Mouse (Mus musculus) CH12.LX (cell line): ENCODE measurements around the gene Pde1a. TPM values are rescaled to one million over a fixed set of nuclear protein-coding genes. Genes with fewer than 3 reads are reported as not detected.

ENCODE experiments used
- DNase-seq: peaks from one replicate; pipeline ENCODE4 v3.0.0-alpha.2; 2013; ENCODE audit errors: extremely low read depth
- H3K27ac ChIP-seq: 2 replicates; pipeline ENCODE4 v1.5.1; 2012; ENCODE audit warnings: low read depth, mild to moderate bottlenecking, control low read depth, moderate library complexity; ENCODE audit not compliant: insufficient read depth
- H3K27me3 ChIP-seq: replicated peaks from 2 replicates; pipeline ENCODE3; 2012; ENCODE audit warnings: inconsistent platforms
- H3K36me3 ChIP-seq, 2 experiments: replicated peaks in 1 of 2; 2 replicates each; pipeline versions ENCODE3 to v1.6.1; 2012; ENCODE audit warnings: inconsistent platforms in 1 of 2, low read length in 1 of 2, mild to moderate bottlenecking in 1 of 2, mixed read lengths in 1 of 2, moderate library complexity in 1 of 2; ENCODE audit not compliant: control insufficient read depth in 1 of 2, insufficient read depth in 1 of 2
- H3K4me1 ChIP-seq, 2 experiments: 2 replicates each; pipeline ENCODE4 v1.6.1; 2012; ENCODE audit warnings: inconsistent platforms in 1 of 2, moderate library complexity in 1 of 2; ENCODE audit not compliant: insufficient read depth in 2 of 2, control insufficient read depth in 1 of 2
- H3K4me2 ChIP-seq: 2 replicates; pipeline ENCODE4 v1.6.1; 2012; ENCODE audit warnings: low read depth, mild to moderate bottlenecking, control low read depth; ENCODE audit not compliant: poor library complexity, insufficient read depth, severe bottlenecking
- H3K4me3 ChIP-seq, 3 experiments: fragments of 150-350 bp in 1 of 3; sonication (generic) in 1 of 3; replicated peaks in 1 of 3; 2 replicates each; pipeline versions ENCODE3 to v1.5.1; 2011 to 2012; ENCODE audit warnings: low read depth in 2 of 3, low read length in 2 of 3, mild to moderate bottlenecking in 2 of 3, moderate library complexity in 2 of 3, control low read depth in 1 of 3, improper control_type of control experiment in 1 of 3, inconsistent platforms in 1 of 3, mixed read lengths in 1 of 3; ENCODE audit not compliant: poor library complexity in 1 of 3
- H3K79me2 ChIP-seq: replicated peaks from 2 replicates; pipeline ENCODE4 v1.6.1; 2012; ENCODE audit warnings: mild to moderate bottlenecking, moderate library complexity; ENCODE audit not compliant: control insufficient read depth, poor library complexity, insufficient read depth, severe bottlenecking; ENCODE audit errors: extremely low read depth
- H3K9ac ChIP-seq: 2 replicates; pipeline ENCODE4 v1.6.1; 2012; ENCODE audit warnings: low read depth, mild to moderate bottlenecking, control low read depth, moderate library complexity; ENCODE audit not compliant: insufficient read depth
- H3K9me3 ChIP-seq: replicated peaks from 2 replicates; pipeline ENCODE3; 2012; ENCODE audit warnings: low read length, inconsistent platforms, mixed read lengths
- BHLHE40 ChIP-seq: IDR thresholded peaks from 2 replicates; pipeline ENCODE4 v1.6.1; 2011; ENCODE audit warnings: mild to moderate bottlenecking, low read depth, low read length, improper control_type of control experiment
- CTCF ChIP-seq, 2 experiments: IDR thresholded peaks in 1 of 2; conservative IDR thresholded peaks in 1 of 2; 2 replicates each; pipeline ENCODE4 v1.5.1; 2011 to 2012; ENCODE audit warnings: low read depth in 2 of 2, low read length in 2 of 2, improper control_type of control experiment in 1 of 2, inconsistent platforms in 1 of 2, mild to moderate bottlenecking in 1 of 2, moderate library complexity in 1 of 2
- ETS1 ChIP-seq: conservative IDR thresholded peaks from 2 replicates; pipeline ENCODE4 v1.6.1; 2012; ENCODE audit warnings: low read depth, mild to moderate bottlenecking, inconsistent platforms, low read length, improper control_type of control experiment, moderate library complexity
- KAT2A ChIP-seq: IDR thresholded peaks from 2 replicates; pipeline ENCODE4 v1.6.1; 2012; ENCODE audit warnings: low read length, improper control_type of control experiment, inconsistent platforms; ENCODE audit not compliant: insufficient replicate concordance
- MAFK ChIP-seq: IDR thresholded peaks from 2 replicates; pipeline ENCODE4 v1.6.1; 2011; ENCODE audit warnings: low read length, improper control_type of control experiment; ENCODE audit not compliant: insufficient replicate concordance
- MXI1 ChIP-seq: IDR thresholded peaks from 2 replicates; pipeline ENCODE4 v1.6.1; 2011; ENCODE audit warnings: mild to moderate bottlenecking, low read depth, low read length, improper control_type of control experiment
- RCOR1 ChIP-seq: conservative IDR thresholded peaks from 2 replicates; pipeline ENCODE4 v1.6.1; 2012; ENCODE audit warnings: low read depth, mild to moderate bottlenecking, inconsistent platforms, low read length, improper control_type of control experiment
- SIN3A ChIP-seq: IDR thresholded peaks from 2 replicates; pipeline ENCODE4 v1.6.1; 2012; ENCODE audit warnings: low read length, improper control_type of control experiment, inconsistent platforms
- USF1 ChIP-seq: IDR thresholded peaks from 2 replicates; pipeline ENCODE4 v1.6.1; 2014; ENCODE audit warnings: low read depth, mild to moderate bottlenecking, inconsistent platforms, low read length, improper control_type of control experiment
- ZC3H11A ChIP-seq: IDR thresholded peaks from 2 replicates; pipeline ENCODE4 v1.6.1; 2012; ENCODE audit warnings: low read depth, mild to moderate bottlenecking, inconsistent platforms, low read length, improper control_type of control experiment
- ZMIZ1 ChIP-seq: IDR thresholded peaks from 2 replicates; pipeline ENCODE4 v1.6.1; 2012; ENCODE audit warnings: low read depth, mild to moderate bottlenecking, inconsistent platforms, low read length, improper control_type of control experiment
- ZNF384 ChIP-seq: IDR thresholded peaks from 2 replicates; pipeline ENCODE4 v1.6.1; 2012; ENCODE audit warnings: low read depth, low read length, improper control_type of control experiment, inconsistent platforms
- dilution Hi-C: fragments of 300-500 bp; cut with MboI; formaldehyde crosslinking; loops from 2 replicates; pipeline ENCODE4 v1.14.3; 2020; ENCODE audit warnings: low sequenced_read_pairs; ENCODE audit not compliant: extremely low pct_unique_long_range_greater_than_20kb, extremely low pct_ligation_motif_present
- in situ Hi-C: fragments of 300-500 bp; cut with MboI; formaldehyde crosslinking; loops from 3 replicates; pipeline ENCODE4 v1.14.3; 2019; ENCODE audit warnings: low sequenced_read_pairs, low pct_ligation_motif_present, low pct_unique_long_range_greater_than_20kb, mixed read lengths
- polyA plus RNA-seq: library from polyadenylated mRNA; unstranded; fragments of >175 nt; gene quantifications from 2 replicates; pipeline ENCODE4 v1.2.1, GENCODE M21; 2012; ENCODE audit warnings: low read depth; ENCODE audit not compliant: insufficient read length
- total RNA-seq, 2 experiments: library from RNA; depleted of rRNA; stranded (reverse); fragments of 300-350 nt in 1 of 2; fragments of >200 nt in 1 of 2; gene quantifications; 2 replicates each; pipeline ENCODE4 v1.2.3; 2012 to 2014

The Pde1a gene
- total and polyA plus RNA-seq, 3 experiments = 0.05 to 0.08 TPM; not detected in 1

DNA sequence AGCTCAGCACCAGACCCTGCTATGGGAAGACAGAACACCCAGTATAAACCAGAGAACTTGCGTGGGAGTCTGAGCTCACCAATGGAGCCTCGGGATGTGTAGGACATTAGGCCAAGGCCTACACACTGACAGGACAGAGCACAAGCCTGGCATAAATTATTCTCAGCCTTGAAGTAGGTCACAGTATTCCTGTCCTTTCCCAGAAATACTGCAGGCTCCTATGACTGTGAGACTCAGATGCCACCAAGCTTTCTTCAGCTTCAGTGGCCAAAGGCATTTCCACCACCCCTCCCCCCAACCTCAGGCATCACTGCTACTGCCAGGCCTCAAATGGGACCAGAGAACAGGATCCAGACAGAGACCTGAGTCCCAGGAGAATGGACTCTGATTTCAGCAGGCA lies 54.7 kb downstream of the Pde1a start:
- H3K4me1 ChIP-seq = no peaks in the 10 kb centered on the region
- dilution Hi-C loops = no loop called here
- H3K4me2 ChIP-seq = no peak overlapping the region
- in situ Hi-C loops = no loop called here
- no peaks in the 10 kb centered on the region for H3K79me2 ChIP-seq
- no peaks in the 10 kb centered on the region for H3K27me3 ChIP-seq
- no peak overlapping the region for H3K27ac ChIP-seq
- no peak overlapping the region for H3K9ac ChIP-seq
- TF ChIP-seq MXI1 (no peak), ZC3H11A (no peak), ZNF384 (no peak), BHLHE40 (no peak), RCOR1 (no peak)
- TF ChIP-seq, all 38 proteins: peak for 0
- H3K9me3 ChIP-seq = no peaks in the 10 kb centered on the region
- H3K4me3 ChIP-seq = no peak overlapping the region
- no peak for DNase-seq
- H3K36me3 ChIP-seq = no peaks in the 10 kb centered on the region

DNA sequence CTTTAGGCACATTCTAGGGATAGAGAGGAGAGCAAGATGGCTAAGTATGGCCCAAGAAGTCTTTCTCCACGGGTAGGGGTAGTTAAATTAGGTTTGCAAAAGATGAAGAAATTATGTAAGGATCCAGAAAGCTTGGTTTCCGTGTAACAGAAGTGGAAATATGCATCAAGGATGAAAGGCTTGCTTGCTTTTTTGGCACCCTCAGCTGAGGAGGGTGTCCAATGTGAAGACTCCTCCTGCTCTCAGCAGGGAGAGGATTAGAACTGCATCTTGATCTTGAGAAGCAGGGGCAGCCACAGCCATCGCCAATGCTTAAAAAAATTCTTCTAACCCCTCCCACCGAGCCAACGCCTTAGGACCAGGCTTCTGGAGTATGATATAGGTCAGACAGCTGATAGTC lies 55.2 kb downstream of the Pde1a start:
- Histone ChIP-seq H3K27ac (no peak overlapping the region), H3K4me2 (no peak overlapping the region), H3K4me1 (no peaks in the 10 kb centered on the region), H3K9me3 (no peaks in the 10 kb centered on the region), H3K79me2 (no peaks in the 10 kb centered on the region), H3K4me3 (no peak overlapping the region), H3K27me3 (no peaks in the 10 kb centered on the region), H3K36me3 (no peaks in the 10 kb centered on the region), H3K9ac (no peak overlapping the region)
- dilution Hi-C loops = no loop called here
- in situ Hi-C loops = no loop called here
- no peak for DNase-seq
- TF ChIP-seq USF1 (no peak), CTCF (conservative IDR thresholded peaks at IDR 0.05 in 1 of 2, IDR thresholded peaks at IDR 0.05 in 1 of 2; ENCODE audit: low read depth in 2 of 2, low read length in 2 of 2) (no peak), ZMIZ1 (no peak)

DNA sequence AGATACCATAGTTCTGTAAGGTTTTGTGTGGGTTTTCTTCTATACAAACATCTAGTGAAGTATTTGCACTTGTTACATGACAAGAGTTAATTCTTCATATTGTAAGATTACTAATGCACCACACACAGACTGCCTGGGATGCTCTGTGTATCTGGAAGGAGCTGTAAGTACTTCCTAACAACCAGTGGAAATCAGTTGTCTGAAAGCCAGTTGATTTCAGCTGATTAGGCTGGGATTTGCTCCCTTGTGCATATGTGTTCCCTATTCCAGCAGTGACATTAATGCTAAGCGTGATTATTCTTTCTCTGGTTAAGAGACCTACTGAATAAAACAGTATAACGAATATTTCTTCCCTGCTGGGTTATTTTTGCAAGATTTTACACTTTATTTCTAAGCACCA lies 55.8 kb downstream of the Pde1a start:
- Histone ChIP-seq H3K27ac (no peak overlapping the region), H3K36me3 (no peaks in the 10 kb centered on the region), H3K4me3 (no peak overlapping the region), H3K27me3 (no peaks in the 10 kb centered on the region), H3K9me3 (no peaks in the 10 kb centered on the region), H3K79me2 (no peaks in the 10 kb centered on the region), H3K9ac (no peak overlapping the region), H3K4me2 (no peak overlapping the region), H3K4me1 (no peaks in the 10 kb centered on the region)
- dilution Hi-C loops = no loop called here
- TF ChIP-seq ZMIZ1 (no peak), KAT2A (no peak), SIN3A (no peak), ETS1 (no peak), MAFK (no peak), MXI1 (no peak)
- in situ Hi-C loops = no loop called here
- DNase-seq = no peak
